8 mouse cellular contexts compared by ENCODE assay signal in genomic region chr17:83854284-83854918, GRCm38 (mm10). TPM values are rescaled to one million over a fixed set of nuclear protein-coding genes. Genes with fewer than 3 reads are reported as not detected.
DNase-seq lines count a peak whose midpoint lies in the region; ATAC-seq lines count a peak whose summit lies in the region.

No protein-coding gene starts in this region.

- ATAC-seq in hematopoietic stem cell, adult 5-6 weeks (replicated peaks in 1 of 2; ENCODE audit: insufficient read depth in 1 of 2, low FRiP score in 2 of 2, low TSS enrichment in 1 of 2, low read depth in 1 of 2, poor library complexity in 2 of 2, severe bottlenecking in 2 of 2) = peak; percentile 46 to 64; a peak in 2 of 4 replicates

- peak; percentile 59 for DNase-seq in adrenal gland, postnatal 10 days
- DNase-seq in adrenal gland, postnatal 4 days (ENCODE audit: low spot score in 2 of 2) = no peak
- peak; percentile 80 for DNase-seq in thymus, postnatal 0 days (ENCODE audit: low spot score)
- no peak for DNase-seq in thymus, adult 18-20 months
- peak; percentile 63 to 66 for DNase-seq in lung, postnatal 4 days
- no peak for DNase-seq in layer of hippocampus, adult 11-12 months (ENCODE audit: low spot score)
- no peak for DNase-seq in urinary bladder, postnatal 4 days (ENCODE audit: low spot score in 2 of 2)

RNA-seq across cellular contexts. Expression of gene Haao, which starts 6.6 kb away (rescaled TPM):
- 10 to 100 TPM; 12.6 to 27.1 TPM for total RNA-seq in adrenal gland, postnatal 10 days (2021)
- 10 to 100 TPM in 1 of 2 experiments, 1 to 10 TPM in 1; 1.3 to 12.9 TPM for total RNA-seq in adrenal gland, postnatal 4 days (2021)
- polyA plus RNA-seq in thymus, postnatal 0 days (2015; fragmentation: Nextera tagmentation; extraction: Ambion mirVana) = 5.6 and 5.9 TPM in 2 replicates
- total RNA-seq in hematopoietic stem cell, adult 5-6 weeks (2017) = 30.9 and 33.2 TPM in 2 replicates

Comparison
In these comparisons a context has a peak if more than half of its experiments do, and no peak if none do; other contexts are left out.
1. DNase-seq: peak in adrenal gland, postnatal 10 days (single experiment), thymus, postnatal 0 days (single experiment) and lung, postnatal 4 days (2 of 2); none in adrenal gland, postnatal 4 days (0 of 2), thymus, adult 18-20 months (0 of 2), layer of hippocampus, adult 11-12 months (single experiment) and urinary bladder, postnatal 4 days (0 of 2).